Mouse (Mus musculus) brain, embryonic 14.5 days (tissue): ENCODE measurements around the gene Xylb.

ENCODE experiments used
- CTCF ChIP-seq: fragments of 200-500 bp; IDR thresholded peaks from 2 replicates; pipeline ENCODE4 v1.5.1; 2012; ENCODE audit warnings: inconsistent platforms, mild to moderate bottlenecking, moderate library complexity, borderline replicate concordance; ENCODE audit not compliant: insufficient read depth, insufficient read length; ENCODE audit errors: extremely low read depth
- POLR2A ChIP-seq: fragments of 200-500 bp; IDR thresholded peaks from 2 replicates; pipeline ENCODE4 v1.6.1; 2012; ENCODE audit warnings: mild to moderate bottlenecking, inconsistent platforms, borderline replicate concordance; ENCODE audit not compliant: poor library complexity, insufficient read depth, insufficient read length, severe bottlenecking; ENCODE audit errors: extremely low read depth

GRCm38 (mm10) chr9:119357331-119358057 is at the start of gene Xylb:
- TF ChIP-seq CTCF (peak; percentile 83), POLR2A (0 out of 2 replicates have a peak, but pooled peaks have one; percentile 33)
